Mouse (Mus musculus) thymus, adult 18-20 months (tissue): ENCODE measurements around the gene Cirbp.

Experiments
- DNase-seq, 2 experiments: peaks; one replicate each; pipeline ENCODE4 v3.0.0; 2022; ENCODE audit warnings: mixed read lengths in 2 of 2

Gene Cirbp

DNA sequence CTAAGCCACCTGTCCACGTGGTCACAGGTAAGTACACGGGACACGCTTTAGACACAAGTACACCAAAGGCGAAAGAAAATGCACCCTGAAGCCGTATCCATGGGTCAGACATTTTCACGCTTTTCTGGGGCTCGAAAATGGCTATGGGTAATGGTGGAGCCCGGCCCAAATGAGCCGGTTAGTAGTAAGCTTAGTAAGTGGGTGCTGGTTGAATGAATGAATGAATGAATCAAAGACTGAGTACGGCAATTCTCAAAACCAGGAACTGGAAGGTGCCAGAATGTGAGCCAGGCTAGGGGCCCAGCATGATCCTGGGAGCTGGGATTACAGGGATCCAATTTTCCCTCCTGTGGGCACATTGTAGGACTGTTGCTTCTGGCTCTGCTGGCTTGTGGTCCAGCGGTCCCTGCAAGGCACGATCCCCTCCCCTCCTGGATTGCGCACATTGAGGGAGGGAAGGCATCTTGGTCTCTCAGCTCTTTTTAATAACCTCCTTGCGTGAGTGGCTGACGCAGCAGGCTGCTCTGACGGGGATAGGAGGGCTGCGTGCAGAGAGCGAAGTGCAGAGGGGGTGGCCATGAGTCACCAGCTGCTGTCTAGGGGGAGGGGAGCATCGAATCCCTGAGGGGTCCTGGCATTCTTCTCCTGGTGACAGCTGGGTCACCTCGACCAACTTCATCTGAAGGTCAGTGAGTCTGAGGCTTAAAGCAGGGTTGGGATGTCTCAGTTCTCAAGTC lies at the start of gene Cirbp:
TSS of gene Cirbp (plus strand) at position 594 of the 737 bp plus-strand sequence.
- DNase-seq: peak in 1 of 2 experiments; percentile 25

DNA sequence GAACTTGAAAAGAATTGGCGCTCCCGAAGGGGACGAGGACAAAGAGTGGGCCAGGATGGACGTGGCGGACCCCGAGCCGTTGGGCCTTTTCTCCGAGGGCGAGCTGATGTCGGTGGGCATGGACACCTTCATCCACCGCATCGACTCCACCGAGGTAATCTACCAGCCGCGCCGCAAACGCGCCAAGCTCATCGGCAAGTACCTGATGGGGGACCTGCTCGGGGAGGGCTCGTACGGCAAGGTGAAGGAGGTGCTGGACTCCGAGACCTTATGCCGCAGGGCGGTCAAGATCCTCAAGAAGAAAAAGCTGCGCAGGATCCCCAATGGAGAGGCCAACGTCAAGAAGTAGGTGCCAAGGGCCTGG lies 49.2 kb upstream of the Cirbp start:
- DNase-seq: no peak

DNA sequence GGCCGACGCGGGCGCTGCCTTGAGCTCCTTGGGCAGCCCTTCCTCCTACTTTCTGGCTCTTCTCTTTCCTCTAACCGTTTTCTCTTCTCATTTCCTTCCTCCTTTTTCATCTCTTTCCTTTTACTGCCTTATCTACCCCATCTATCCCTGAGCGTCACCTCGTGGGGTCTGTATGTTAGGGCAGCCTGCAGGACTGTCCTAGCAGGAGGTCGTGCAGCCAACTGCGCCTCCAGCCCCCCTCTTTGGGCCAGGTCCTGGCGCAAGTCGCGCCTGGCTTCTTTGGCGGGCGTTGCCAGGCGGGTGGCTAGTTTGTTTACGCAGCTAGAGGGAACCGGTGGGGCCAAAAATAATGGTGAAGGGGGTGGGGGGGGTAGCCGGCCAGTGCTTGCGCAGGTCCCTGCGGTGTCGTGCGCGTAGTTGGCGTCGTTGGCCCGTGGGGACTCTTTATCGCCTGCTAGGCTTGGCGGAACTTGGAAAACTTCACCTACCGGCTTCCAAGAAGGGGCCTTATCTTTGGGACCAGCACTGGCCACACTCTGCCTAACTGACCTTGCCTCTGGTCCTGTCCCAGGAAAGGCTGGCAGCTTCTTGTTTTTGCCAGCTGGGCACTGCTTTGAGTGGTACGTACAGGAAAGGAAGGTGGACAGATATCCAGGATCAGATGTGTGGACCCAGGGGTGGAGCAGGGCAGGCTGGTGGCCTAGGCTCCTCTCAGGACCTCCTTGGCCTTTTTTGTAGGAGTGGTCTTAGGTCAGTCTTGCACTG lies 48.7 kb upstream of the Cirbp start:
- DNase-seq: no peak

DNA sequence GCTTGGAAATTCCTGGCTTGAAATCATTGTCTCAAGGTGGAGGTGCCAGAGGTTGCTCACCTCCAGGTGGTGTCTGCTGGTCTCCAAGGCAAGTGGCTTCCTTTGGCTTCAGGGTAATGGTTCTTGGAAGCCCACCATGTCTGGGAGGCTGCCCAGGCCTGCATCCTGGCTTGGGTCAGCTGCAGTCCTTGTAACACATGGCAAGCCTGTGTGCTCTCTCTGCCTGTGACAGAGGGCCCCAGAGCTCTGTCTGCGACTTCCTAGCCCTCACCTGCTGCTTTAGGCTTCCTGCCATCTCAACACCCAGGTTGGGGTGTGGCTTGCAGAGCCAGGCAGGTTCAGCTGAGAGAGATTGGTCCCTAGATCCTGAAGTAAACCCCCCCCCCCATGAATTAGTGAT lies 48.0 kb upstream of the Cirbp start:
- DNase-seq: no peak

DNA sequence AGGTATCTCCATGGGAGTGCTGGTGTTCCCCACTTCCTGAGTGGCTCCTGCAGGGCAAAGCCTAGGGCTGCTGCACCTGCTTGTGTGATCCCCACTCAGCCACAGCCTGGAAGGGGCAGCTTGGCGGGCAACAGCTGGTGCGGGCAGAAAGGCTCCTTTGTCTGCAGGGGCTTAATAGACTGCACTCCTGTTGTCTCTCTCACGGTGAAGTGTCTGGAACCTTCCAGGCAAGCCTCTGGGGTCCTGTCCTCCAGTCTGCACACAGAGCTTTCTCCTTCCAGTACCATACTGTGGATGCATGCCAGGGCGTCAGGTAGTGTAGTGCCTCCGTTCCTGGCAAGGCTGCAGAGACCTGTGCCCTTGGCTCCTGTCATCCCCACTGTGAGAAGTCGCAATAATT lies 47.2 kb upstream of the Cirbp start:
- no peak for DNase-seq

DNA sequence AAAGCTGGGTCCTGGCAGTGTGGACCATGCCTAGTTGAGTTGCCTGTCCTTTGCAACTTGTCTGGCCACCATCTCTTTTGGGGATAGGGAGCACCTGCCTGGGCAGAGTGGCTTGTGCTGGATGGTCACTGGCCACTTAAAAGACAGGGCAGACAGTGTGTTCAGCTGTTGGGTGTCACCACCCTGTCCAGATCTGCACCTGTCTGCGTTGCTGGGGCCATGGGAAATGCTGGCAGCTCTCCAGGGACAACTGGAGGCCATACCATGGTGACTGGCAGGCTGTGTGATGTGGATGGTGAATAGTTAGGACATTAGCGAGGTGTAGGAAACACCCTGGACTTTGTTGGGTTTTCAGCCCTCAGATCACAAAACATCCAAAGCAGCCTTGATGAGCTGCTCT lies 45.6 kb upstream of the Cirbp start:
- no peak for DNase-seq

DNA sequence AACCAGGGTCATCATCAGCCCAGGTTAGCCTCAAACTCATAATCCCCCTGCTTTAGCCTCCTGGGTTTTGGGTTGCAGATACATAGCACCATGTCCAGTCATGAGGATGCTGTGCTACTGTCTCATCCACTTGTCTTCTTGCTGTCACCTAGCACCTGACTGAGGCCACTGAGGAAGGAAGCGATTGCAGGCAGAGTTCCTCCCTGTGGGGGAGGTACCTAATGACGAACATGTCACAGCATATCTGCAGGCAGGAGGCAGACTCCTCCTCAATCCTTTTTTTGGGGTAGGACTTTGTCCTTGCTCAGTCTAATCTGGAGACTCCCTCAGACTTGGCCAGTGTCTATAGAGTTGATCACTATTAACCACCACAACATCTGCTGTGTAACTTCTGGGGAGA lies 44.1 kb upstream of the Cirbp start:
- no peak for DNase-seq

DNA sequence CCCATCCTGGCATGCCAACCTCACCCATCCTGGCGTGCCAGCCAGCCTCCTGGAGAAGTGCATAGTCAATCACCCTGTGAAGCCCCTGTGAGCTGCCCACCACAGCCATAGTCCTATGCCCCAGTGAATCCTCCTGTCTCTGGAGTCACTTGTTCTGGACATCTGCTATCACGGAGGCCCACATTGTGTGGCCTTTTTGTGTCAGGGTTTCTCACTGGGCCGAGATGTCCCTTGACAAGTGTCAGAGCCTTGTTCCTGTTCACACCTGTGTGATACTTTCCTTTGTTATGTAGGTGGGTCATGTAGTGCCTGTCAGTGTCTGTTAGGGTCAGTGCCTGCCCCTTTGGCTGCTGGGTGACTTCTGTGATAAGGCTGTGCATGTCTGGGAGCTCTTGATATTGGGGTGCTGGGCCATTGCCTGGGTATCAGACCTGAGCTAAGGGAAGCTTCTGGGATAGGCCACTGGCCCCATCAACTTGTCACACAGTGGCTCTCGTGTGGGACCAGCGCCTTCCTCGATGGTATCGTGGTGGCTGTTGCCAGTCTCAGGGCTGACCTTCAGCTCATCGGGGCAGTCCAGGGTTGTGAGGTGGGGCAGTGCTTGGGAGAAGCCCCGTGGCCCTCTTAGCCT lies 41.7 kb upstream of the Cirbp start:
- DNase-seq: no peak

DNA sequence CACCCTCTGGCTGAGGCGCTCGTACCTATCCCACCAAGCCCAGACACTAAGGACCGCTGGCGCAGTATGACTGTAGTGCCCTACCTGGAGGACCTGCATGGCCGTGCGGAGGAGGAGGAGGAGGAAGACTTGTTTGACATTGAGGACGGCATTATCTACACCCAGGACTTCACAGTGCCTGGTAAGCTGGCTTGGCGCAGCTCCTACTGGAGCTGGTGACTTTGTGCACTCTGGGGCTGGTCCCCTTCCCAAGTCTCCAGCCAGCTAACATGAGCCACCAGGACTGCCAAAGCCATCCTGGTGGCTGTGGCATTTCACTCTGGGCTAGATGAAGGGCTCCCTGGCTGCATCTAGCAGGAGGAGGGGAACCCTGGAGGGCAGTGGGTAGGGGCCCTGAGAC lies 37.9 kb upstream of the Cirbp start:
- no peak for DNase-seq

DNA sequence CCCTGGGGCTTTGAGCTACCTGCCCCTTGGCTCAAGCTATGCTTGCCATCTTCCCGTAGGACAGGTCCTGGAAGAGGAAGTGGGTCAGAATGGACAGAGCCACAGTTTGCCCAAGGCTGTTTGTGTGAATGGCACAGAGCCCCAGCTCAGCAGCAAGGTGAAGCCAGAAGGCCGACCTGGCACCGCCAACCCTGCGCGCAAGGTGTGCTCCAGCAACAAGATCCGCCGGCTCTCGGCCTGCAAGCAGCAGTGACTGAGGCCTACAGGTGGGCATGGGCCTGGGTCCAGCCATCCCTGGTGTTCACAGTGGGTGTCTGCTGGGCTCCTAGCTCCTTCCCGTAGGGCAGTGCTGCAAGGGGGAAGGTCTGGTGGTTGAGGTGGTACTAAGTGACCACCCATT lies 35.9 kb upstream of the Cirbp start:
- no peak for DNase-seq

DNA sequence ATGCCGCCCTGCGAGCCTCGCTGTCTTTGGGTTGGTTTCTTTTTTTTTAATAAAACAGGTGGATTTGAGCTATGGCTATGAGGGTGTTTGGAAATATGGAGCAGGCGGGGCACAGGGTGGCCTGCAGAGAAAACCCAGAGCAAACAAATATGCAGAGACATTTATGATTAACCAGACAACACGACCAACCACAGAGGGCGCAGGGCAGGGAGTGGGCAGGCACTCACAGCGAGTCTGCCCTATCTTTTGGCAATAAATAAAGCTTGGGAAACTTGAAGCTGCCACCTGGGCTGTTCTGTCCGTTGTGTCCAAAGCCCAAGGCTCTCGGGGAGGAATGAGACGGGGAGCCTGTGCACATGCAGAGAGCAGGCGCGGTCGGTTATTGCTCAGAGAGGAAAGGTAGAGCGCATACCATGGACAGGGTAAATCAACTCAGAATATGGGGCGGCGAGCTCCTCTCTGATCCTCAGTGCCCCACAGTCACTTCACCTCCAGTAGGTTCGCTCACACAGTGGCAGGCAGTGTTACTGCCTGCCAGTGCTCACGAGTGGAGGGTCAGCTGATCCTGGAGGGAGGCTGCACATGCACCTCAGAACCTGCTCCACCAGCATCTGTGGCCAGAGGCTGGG lies 35.3 kb upstream of the Cirbp start:
- DNase-seq: no peak

DNA sequence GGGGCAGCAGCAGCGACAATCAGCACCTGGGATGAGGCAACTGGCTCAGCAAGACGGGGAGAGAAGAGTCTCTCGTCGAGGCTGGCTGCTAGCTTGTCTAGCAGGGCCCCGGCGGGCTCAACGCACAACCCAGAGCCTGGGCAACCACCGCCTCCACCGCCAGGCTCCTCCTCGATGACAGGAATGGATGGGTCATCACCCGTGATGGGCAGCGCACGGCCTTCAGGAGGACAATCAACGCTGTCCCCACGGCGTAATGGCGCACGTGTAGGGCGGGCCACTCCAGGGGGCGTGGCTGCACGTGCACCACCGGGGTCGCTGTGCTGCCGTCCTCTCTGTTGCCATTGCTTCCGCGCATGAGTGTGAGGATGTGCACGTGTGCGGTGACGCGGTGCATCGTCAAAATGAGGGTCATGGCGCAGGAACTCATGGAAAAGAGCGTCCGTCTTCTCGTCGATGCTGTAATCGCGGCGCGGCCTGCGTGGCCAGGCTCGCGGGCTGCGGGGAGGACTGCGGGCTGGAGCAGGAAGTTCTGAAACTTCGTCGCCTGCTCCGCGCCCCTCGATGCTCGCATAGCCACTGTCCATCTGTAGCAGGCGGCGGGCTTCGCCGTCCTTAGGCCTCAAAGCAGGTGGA lies 34.4 kb upstream of the Cirbp start:
- peak in 1 of 2 experiments; percentile 7 for DNase-seq

DNA sequence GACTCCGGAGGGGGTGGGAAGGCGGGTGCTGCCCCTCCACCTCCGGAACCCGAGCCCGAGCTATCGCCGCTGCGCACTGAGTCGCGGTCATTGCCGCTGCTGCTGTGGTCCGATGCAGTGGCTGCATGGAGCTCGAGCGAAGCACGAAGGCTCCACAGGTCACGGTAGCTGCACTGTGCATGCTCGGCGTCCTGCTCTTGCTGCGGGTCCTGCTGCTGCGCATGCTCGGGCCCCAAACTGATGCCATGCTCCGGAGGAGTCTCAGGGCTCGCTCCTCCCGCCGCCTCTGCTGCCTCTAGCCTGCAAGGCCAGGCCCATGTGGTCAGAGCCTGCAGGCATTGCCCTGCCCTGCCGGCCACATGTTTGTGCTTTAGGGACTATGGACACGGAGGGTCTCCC lies 33.8 kb upstream of the Cirbp start:
- DNase-seq: no peak

DNA sequence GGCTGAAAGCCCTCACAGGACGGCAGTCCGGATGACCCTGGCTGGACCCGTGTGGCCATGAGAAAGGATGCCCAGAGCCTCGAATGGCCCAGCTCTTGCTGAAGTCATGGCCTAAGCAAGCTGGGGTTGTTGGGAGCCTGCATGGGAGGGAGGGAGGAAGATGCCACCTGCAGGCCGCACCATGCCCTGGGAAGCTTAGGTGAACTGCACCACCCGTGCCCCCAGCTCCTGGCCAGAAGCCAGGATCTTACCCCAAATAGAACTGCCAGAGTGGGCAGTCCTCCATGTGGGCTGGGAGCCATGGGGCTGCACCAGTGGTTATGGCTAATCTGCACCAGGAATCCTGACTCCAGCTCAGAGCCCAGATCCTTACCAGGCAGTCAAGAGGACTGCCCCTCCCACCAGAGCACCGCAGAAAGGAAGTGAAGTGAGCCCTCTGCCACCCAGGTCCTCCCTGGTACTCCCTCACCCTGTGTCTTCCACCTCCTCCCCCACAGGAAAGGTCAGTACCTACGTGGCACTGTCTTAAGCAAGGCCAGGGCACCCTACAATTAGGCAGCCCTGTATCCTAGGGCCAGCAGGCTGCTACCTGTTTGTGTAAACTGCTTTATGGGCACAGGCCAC lies 32.4 kb upstream of the Cirbp start:
- peak in 1 of 2 experiments; percentile 29 for DNase-seq

DNA sequence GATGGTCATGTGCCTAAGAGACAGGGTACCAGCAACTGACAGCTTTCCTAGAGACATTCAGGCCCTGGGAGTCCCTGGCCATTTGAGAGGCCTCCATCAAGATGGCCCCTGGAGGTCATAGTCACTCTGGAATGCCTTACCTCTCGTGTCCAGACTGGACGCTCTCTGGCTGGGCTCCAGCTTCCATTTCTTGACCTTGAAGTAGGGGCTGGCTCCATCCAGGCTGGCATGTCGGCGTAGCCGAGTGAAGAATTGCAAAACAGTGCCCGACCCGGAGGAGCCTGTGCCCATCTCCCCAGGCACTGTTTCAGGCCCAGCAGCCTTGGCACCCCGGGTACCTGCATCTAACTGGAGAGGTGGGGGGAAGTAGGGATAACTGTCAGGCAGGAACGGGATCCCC lies 31.4 kb upstream of the Cirbp start:
- DNase-seq: peak in 1 of 2 experiments; percentile 8

DNA sequence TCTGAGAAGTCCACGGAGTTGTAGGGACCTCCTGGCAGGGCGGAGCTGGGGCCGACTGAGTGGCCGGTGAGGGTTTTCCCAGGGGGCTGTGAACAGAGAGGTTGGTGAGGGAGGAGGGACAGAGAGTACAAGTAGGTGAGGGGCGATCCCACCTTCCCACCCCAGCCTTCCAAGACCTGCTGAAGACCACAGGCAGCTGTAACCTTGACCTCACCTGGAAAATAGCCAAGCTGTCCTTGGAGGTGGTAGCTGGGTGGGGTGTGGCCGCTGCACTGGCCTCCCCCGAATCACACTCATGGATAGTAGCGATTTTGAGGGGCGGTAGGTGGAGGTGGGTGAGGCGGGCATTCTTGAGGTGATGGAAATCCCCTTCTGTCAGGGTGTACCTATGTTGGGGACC lies 30.6 kb upstream of the Cirbp start:
- DNase-seq: peak in 1 of 2 experiments; percentile 5

DNA sequence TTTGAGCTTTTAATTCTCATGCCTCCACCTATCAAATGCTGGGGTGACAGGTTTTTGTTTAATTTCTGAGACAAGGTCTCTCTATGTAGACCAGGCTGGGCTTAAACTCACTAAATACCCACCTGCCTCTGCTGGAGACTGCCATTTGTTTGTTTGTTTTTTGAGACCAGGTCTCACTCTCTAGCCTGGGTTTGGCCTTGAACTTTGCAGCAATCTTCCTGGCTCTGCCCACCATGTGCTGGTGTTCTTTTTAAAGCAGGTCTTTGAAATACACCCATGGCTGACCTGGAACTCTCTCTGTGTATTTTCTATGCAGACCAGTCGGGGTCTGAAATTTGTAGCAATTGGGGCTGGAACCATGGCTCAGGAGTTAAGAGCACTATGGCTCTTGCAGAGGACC lies 30.1 kb upstream of the Cirbp start:
- no peak for DNase-seq

DNA sequence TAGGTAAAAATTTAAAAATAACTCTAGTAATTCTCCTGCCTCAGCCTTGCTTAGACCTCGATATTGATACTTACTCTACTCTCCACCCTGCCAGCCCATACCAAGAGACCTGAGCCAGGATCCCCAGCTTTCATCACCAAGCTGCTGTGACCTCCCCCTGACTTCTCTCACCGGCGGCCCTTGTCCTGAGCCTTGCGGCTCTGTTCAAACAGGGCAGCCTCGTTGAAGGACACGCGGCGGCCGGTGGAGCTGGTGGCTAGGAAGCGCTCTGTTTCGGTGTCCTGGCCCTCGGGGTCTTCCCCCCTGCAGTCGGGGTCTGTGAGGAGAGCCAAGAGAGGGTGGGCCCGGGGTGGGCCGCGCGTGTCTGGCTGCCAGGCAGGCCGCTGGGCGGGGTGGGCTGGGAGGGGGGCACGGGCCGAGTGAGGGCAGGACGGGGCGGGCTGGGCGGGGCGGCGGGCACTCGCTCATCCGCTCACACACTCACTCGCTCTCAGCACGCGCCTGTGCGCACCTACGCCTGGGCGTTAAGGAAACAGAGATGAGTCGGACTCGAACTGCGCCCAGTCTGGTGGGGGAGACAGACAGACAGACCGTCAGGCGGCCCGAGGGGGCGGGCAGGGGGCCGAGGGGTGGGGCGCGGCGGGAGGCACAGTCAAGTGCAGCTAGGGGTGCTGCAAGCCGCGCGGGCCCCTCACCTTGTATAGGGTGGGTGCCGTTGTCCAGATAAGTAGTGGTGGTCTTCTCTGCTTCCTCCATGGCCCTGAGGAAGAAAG lies 29.4 kb upstream of the Cirbp start:
- DNase-seq: peak in 1 of 2 experiments; percentile 11

DNA sequence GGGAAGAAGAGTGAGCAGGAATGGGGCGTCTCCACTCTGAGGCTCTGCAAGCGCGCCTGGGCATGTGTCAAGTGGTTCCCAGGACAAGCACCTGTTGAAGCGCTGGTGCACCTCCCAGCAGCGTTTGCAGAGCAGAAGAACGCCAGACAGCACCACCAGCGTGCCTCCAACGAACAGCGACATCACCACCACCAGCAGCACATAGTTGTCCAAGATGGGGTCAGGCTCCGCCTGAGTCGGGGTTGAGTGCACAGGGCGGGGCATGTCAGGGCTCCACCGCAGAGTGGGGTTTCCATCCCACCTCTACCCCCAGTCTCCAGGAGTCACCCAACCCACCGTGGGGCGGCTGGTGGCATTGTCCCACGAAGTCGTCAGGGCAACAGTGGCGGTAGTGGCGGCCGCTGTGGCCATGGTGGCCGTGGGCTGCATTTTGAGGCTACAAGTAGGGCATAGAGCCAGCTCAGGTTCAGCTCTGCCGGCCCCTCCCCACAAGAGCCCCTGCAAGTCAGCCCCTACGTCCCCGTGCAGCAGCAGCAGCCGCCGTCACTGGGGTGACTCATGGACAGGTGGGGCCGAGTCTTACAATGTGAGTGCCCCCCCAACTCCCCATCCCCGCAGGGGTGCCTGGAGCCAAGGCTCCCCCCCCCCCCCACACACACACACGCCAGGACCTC lies 28.7 kb upstream of the Cirbp start:
- DNase-seq: peak in 1 of 2 experiments; percentile 14

DNA sequence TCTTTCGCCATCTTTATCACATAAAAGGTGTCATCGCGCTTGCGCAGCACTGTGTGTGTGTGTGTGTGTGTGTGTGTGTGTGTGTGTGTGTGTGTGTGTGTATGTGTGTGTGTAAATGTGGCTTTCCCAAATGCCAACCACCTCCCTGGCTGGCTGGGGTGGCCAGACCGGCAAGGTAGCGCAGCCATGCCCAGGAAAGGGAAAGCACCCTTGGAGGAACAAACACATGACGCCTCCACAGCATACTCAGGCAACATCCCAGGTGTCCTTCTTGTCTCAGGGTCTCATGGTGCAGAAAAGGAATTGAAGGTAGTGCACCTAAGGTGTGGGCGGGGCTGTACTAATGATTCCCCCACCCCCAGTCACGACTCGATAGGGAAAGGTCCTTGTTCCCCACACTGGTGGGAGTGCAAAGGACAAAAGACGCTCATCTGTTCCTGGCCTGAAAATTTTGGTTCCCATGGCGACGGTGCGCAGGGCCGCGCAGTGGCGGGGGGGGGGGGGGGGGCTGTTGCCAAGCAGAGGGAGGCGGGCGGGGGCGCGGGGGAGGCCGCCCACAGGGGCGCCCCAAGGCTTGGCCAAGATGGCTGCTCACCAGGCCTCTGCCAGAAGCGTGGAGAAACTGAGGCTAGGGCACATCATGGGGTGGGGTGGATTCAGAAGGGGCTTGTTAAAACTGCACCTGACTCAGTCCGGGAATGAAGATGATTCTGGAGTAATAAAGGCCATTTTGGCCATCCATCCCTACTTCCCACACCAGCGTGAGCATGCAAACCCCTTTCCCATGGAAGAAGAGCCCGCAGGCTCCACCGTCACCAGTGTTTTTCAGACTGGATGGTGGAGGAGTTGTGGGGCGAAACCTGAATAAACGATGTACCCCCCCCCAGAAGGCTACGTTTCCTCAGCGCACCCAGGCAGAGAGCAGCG lies 27.9 kb upstream of the Cirbp start:
- peak in 1 of 2 experiments; percentile 17 for DNase-seq
